Mouse (Mus musculus) kidney, embryonic 14.5 days (tissue): ENCODE measurements around the gene Snx17. TPM values are rescaled to one million over a fixed set of nuclear protein-coding genes. Genes with fewer than 3 reads are reported as not detected.

Experiments
- ATAC-seq: fragments of 200-750 bp; cut with Nextera tagmentation; 2 replicates; pipeline ENCODE4 v1.8.0; 2017; ENCODE audit warnings: moderate number of reproducible peaks, mild to moderate bottlenecking, moderate TSS enrichment, moderate library complexity; ENCODE audit not compliant: low FRiP score, low TSS enrichment
- H3K27ac ChIP-seq: fragments of 300-500 bp; sonication (generic); 2 replicates; pipeline ENCODE4 v1.5.1; 2014; ENCODE audit warnings: low read depth, mild to moderate bottlenecking, low read length, moderate library complexity, mixed read lengths
- H3K27me3 ChIP-seq: fragments of 300-500 bp; sonication (generic); 2 replicates; pipeline ENCODE4 v1.6.1; 2014; ENCODE audit warnings: mild to moderate bottlenecking, low read length; ENCODE audit not compliant: control insufficient read depth, insufficient read depth
- H3K36me3 ChIP-seq: fragments of 300-500 bp; sonication (generic); 2 replicates; pipeline ENCODE4 v1.6.1; 2014; ENCODE audit warnings: low read length, mixed read lengths; ENCODE audit not compliant: control insufficient read depth, insufficient read depth
- H3K4me1 ChIP-seq: fragments of 300-500 bp; sonication (generic); 2 replicates; pipeline ENCODE4 v1.6.1; 2014; ENCODE audit warnings: low read length, mixed read lengths; ENCODE audit not compliant: control insufficient read depth, insufficient read depth
- H3K4me2 ChIP-seq: fragments of 300-500 bp; sonication (generic); replicated peaks from 2 replicates; pipeline ENCODE4 v1.6.1; 2014; ENCODE audit warnings: low read depth, mild to moderate bottlenecking, low read length
- H3K4me3 ChIP-seq: fragments of 300-500 bp; sonication (generic); 2 replicates; pipeline ENCODE4 v1.5.1; 2014; ENCODE audit warnings: mild to moderate bottlenecking, low read length
- H3K9ac ChIP-seq: fragments of 300-500 bp; sonication (generic); 2 replicates; pipeline ENCODE4 v1.6.1; 2014; ENCODE audit warnings: low read depth, mild to moderate bottlenecking, low read length, moderate library complexity
- H3K9me3 ChIP-seq: fragments of 300-500 bp; sonication (generic); 2 replicates; pipeline ENCODE4 v1.6.1; 2016; ENCODE audit warnings: low read length; ENCODE audit not compliant: control insufficient read depth
- WGBS: fragments of 180-500 bp; shearing (Covaris S2); extraction: QIAGEN DNeasy Blood & Tissue Kit; methylation state at CpG from one replicate; pipeline ENCODE4 v1.1.7; 2014; 5-methylcytosine and 5-hydroxymethylcytosine counted together
- polyA plus RNA-seq: library from polyadenylated mRNA; unstranded; fragments of >200 nt; fragmentation: Nextera tagmentation; extraction: Ambion mirVana; gene quantifications from 2 replicates; pipeline ENCODE4 v1.2.1, GENCODE M21; 2014

Gene Snx17
- polyA plus RNA-seq, 1 experiment from 2014 or later, result 133 TPM

DNA sequence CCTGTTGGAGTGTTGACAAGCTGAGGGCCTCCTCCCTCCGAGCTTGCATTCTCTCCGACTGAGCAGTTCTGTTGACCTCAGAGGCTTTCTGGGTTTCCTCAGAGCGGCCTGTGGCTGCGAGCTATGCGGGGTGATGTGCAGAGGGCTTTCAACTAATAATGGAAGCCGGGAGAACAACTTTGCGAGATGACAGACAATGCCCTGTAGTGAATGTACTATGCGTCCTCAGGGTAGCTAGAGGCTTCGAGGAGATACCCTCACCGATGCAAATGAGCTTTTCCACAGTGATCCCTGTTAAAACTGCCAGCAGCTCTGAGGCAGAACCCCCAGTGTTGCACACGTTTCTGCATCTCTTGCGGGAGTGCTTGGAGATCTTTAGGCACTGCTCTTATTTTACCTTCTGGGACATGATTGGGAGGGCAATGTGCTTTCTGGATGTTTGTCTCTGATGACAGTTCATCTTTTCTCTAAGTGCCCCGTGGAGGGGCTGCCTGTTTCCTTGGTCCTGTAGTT, 48.6 kb downstream of the Snx17 start:
- Histone ChIP-seq H3K36me3 (peaks cover 30% of the 10 kb centered on the region), H3K9ac (peak overlapping the region; percentile 91), H3K4me3 (peak overlapping the region; percentile 84), H3K9me3 (no peaks in the 10 kb centered on the region), H3K27me3 (no peaks in the 10 kb centered on the region), H3K4me1 (peaks cover 8% of the 10 kb centered on the region), H3K27ac (peak overlapping the region; percentile 97), H3K4me2 (peak overlapping the region; percentile 59)
- no peak for ATAC-seq
- under 1% methylated on average over 13 of the region's 13 CpGs for WGBS

DNA sequence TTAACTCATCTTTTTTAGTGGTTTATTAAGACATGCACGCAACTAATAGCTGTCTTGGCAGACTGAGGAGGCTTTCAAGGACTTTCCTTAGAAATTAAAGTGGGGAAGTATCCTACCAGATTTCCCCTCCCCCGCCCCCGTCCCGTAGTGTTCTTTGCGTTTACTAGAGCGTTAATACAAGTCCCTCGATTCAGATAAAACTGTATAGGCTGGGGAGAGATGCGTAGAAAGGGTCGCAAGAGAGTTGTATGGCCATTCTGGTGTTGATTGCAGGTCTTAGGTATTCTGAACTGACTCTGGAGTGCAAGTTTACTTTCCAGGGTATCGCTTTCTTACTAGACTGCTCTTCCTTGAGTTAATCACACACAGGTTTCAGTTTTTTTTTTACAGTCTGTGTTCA, 49.2 kb downstream of the Snx17 start:
- H3K4me1 ChIP-seq, result peaks cover 8% of the 10 kb centered on the region
- ATAC-seq, result no peak
- no peaks in the 10 kb centered on the region for H3K27me3 ChIP-seq
- peaks cover 36% of the 10 kb centered on the region for H3K36me3 ChIP-seq
- no peaks in the 10 kb centered on the region for H3K9me3 ChIP-seq
- peak overlapping the region; percentile 59 for H3K4me2 ChIP-seq
- peak overlapping the region; percentile 84 for H3K4me3 ChIP-seq
- no peak overlapping the region for H3K27ac ChIP-seq
- WGBS, result 21% methylated on average over 10 of the region's 10 CpGs
- H3K9ac ChIP-seq, result peak overlapping the region; percentile 91

Other genes starting within 250 kb of the Snx17 start
- 7.5 and 10.4 TPM in 2 replicates for gene Cgref1, start 247.6 kb upstream of the Snx17 start, polyA plus RNA-seq
- 97.6 and 99.5 TPM in 2 replicates for gene Preb, start 232.9 kb upstream of the Snx17 start, polyA plus RNA-seq
- gene Tcf23, start 224.6 kb upstream of the Snx17 start, polyA plus RNA-seq, result 0.51 and 0.83 TPM in 2 replicates
- 144 and 160 TPM in 2 replicates for gene Atraid, start 144.9 kb upstream of the Snx17 start, polyA plus RNA-seq
- 5.5 and 10.9 TPM in 2 replicates for gene Slc5a6, start 144.3 kb upstream of the Snx17 start, polyA plus RNA-seq
- gene Cad, start 138.4 kb upstream of the Snx17 start, polyA plus RNA-seq, result 35.4 and 40.5 TPM in 2 replicates
- not detected in 2 replicates for gene Dnajc5g, start 86.9 kb upstream of the Snx17 start, polyA plus RNA-seq
- 1.9 and 3.4 TPM in 2 replicates for gene Slc30a3, start 85.0 kb upstream of the Snx17 start, polyA plus RNA-seq
- gene Trim54, start 76.5 kb upstream of the Snx17 start, polyA plus RNA-seq, result not detected in 2 replicates
- not detected in 2 replicates for gene Ucn, start 54.4 kb upstream of the Snx17 start, polyA plus RNA-seq
- gene Mpv17, start 39.0 kb upstream of the Snx17 start, polyA plus RNA-seq, result 67.5 and 68.3 TPM in 2 replicates
- gene Gm29609, start 13.3 kb upstream of the Snx17 start, polyA plus RNA-seq, result 1.4 and 1.6 TPM in 2 replicates
- 51.6 and 85.6 TPM in 2 replicates for gene Gtf3c2, start 13.1 kb upstream of the Snx17 start, polyA plus RNA-seq
- 60.1 and 67.3 TPM in 2 replicates for gene Eif2b4, start 203 bp downstream of the Snx17 start, polyA plus RNA-seq
- 6.7 and 9.0 TPM in 2 replicates for gene Zfp513, start 9.1 kb downstream of the Snx17 start, polyA plus RNA-seq
- gene Ppm1g, start 27.5 kb downstream of the Snx17 start, polyA plus RNA-seq, result 130 and 145 TPM in 2 replicates
- 115 and 153 TPM in 2 replicates for gene Nrbp1, start 47.6 kb downstream of the Snx17 start, polyA plus RNA-seq
- gene Gm9970, start 48.0 kb downstream of the Snx17 start, polyA plus RNA-seq, result 0.39 and 0.72 TPM in 2 replicates
- gene Krtcap3, start 58.5 kb downstream of the Snx17 start, polyA plus RNA-seq, result 28.0 and 31.8 TPM in 2 replicates
- gene Ift172, start 97.9 kb downstream of the Snx17 start, polyA plus RNA-seq, result 26.3 and 31.9 TPM in 2 replicates
- gene Fndc4, start 102.9 kb downstream of the Snx17 start, polyA plus RNA-seq, result 42.8 and 55.6 TPM in 2 replicates
- 0.76 TPM in 1 of 2 replicates, not detected in the other for gene Gckr, start 104.2 kb downstream of the Snx17 start, polyA plus RNA-seq